Mouse (Mus musculus) spleen, adult 18-20 months (tissue): ENCODE measurements around the gene Tle2.

Experiments
- DNase-seq, 2 experiments: peaks; one replicate each; pipeline ENCODE4 v3.0.0; 2022; ENCODE audit warnings: mixed read lengths in 2 of 2

Tle2 gene

DNA sequence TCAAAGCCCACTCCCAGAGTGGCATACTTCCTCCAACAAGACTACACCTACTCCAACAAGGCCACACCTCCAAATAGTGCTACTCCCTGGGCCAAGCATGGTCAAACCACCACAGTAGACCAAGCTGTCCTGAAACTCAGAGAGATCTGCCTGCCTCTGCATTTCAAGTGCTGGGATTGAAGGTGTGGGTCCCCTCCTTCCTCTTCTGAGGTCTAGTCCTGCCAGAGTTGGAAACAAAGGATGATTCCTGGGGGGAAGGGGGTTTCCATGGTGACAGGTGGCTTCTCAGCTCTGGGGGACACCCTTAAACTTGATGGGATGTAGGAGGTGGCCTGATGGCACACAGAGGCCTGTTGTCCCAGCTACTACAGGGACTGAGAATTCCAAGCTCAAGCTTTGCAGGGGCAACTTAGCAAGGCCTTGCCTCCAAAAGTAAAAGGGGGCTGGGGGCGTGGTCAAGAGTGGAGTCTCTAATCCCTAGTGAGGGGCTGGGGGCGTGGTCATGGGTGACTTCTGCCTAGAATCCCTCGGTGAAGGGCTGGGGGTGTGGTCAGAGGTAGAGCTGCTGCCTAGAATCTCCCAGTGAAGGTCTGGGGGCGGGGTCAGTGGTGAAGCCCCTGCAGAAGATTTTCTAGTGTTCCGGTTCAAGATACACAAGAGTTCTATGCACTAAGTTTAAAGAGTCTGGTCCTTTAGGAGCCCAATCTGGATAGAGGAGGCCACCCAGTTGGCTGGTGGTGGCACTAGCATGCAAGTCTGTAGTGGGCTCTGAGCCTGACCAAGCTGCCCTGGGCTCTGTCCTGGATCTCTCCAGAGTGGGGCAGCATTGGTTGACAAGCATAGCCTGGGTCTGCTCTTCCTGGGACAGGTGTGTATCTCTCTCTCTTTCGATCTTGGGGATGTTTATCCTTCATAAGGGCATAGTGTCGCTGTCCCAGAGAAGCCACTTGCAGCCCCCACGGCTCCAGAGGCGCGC is at the start of gene Tle2:
TSS of gene Tle2 (plus strand) at position 481 of the 976 bp plus-strand sequence.
- no peak for DNase-seq

DNA sequence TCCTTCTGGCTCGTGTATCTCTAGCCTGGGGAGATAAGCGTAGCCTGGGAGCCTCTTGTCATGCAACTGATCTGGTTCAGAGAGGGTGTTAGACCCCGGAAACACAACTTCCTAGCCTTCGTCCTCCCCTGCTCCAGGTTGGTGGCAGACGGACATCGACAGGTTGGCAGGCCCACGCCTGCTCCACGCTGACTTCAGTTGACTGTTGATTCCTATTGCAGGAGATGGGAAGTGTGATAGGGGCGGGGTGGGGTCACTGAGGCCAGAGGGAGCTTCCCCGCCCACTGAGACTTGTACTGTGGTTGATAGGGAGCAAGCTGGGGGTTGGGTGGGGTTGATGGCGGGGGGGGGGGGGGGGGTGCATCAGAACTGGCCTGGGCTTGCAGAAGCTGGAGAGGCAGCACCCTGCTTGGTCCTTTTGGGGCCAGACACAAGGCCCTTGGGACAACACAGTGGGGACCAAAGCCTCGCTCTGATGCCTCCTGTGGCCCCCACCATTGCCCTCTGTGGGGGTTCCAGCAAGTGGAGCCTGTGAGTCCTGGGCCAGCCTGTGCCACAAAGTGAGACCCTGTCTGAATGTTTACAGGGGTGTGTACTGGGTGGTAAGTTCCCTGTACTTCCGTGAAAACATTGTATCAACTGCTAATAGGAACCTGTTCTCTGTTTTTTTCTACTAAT is 49.2 kb upstream of the Tle2 start:
- no peak for DNase-seq

DNA sequence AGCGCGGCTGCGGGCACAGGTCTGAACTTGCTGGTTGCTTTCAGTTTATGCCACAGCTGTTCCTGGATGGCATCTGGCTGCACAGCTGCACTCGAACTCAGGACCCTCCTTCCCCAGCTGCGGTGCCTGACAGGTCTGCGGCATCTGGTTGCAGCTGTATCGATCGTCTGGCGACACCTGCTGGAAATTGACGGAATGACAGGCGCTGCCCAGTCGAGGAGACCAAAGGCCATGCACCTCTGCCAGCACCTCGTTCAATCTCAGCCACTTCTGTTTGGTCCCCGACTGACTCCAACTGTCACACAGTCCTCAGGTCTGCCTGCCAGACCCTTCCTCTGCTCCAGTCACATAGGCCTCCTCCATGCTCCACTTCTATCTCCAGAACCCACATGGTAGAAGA is 47.6 kb upstream of the Tle2 start:
- DNase-seq = peak; percentile 78 to 92

DNA sequence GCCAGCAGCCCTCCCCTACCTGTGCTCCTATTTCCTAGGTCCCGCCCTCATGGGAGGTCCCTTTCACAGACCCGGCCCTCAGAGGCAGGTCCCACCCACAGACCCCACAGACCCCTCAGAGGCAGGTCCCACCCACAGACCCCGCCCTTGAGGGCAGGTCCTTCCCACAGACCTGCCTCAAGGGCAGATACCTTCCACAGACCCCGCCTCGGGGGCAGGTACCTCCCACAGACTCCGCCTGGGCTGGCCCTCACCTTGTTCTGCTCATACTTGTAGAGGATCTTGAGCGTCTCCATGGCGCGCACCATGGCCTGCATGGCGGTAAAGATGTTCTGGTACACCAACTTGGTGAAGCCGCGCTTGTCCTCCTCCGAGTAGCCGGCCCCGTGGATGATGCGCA is 39.5 kb upstream of the Tle2 start:
- no peak for DNase-seq

DNA sequence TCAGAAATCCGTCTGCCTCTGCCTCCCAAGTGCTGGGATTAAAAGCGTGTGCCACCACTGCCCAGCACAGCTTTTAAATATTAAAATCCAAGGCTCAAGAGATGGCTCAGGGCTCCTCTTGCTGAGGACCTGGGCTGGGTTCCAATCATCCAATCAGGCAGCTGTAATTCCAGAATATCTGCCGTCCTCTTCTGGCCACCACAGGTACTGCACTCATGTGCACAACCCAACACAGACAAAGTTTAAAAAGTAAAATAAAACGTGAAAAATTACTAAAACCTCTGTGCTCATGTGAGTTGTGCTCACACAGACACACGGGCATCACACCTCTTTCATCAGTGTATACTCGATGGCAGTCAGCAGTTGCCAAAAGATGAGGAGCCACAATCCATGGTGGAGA is 37.6 kb upstream of the Tle2 start:
- DNase-seq = no peak

DNA sequence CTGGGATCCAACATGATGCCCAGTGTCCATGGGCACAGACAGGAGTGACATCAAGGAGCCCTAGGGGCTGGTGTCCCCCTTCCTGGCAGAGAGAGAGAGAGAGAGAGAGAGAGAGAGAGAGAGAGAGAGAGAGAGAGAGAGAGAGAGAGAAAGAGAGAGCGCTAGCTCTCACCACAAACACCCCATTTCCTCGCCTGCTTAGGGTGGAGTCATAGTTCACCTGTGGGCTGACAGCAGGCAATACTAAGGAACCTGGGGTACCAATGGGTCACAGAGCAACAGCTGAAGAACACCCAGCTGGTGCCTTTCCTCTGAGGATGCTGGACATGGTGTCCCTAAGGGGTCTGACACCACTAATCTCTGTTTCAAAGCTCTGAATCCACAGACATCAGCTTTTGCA is 36.9 kb upstream of the Tle2 start:
- DNase-seq = no peak

DNA sequence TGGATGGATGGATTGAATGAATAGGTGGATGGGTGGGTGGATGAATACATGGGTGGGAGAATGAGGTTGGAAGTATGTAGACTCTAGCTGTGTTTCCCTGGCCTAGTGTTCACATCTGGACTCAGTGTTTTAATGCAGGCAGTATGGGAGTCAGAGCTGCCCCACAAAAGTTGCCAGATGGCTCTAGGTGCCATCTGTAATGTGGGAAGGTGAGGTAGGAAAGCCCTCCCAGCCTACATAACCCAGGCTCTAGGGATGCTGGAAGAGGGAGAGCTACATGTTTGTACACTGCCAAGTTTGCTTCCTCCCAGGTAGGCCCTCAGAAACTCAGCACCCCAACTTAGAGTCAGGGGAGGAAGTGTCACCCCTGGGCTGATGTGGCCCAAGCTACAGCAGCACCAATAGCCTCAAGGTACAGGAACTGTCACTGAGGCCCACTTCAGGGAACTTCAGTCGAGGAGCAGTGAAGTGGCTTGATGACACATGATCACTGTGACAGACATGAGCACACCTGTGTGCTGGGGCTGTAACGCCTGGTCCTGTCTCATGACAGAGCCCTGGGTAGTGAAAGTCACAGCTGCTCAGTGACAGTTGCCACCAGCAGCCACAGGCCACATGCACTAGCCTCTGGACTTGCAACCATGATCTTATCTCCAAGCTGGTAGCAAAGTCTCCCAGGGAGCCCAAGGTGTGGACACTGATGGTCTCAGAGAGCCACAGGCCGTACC is 35.9 kb upstream of the Tle2 start:
- no peak for DNase-seq

DNA sequence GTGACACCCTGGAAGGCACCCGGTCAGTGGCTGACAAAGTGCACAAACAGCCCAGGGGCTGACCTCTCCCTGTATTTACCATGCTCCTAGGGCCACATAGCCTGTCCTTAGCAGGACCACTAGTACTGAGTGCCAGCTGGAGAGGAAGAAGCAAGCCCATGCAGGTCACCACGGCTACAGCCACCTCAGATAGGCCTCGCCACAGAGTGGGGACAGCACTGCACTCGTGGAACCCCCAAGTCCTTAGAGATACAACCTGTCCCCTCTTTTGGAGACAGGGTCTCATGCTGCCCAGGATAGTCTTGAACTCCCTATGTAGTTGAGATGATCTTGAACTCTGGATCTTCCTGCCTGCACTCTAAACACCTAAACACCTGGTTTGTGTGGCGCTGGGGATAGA is 33.0 kb upstream of the Tle2 start:
- no peak for DNase-seq

DNA sequence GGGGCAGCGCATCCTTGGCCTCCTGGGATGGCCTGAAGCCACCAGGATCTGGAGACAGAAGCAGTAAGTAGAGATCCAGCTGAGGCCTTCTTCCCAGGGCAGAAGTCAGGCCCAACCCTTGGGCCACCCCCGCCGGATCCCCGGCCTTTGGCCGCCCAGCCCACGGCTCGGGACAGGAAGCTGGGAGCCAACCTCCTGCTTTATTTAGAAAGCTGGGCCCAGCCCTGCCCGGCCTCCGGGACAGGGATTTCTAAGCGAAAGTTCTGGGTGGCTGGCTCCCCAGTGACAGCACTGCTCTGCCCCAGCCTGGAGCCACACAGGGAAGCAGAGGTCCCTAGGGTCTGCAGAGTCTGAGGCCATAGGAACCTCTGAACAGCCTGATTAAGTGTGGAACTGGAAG is 32.6 kb upstream of the Tle2 start:
- DNase-seq = no peak

DNA sequence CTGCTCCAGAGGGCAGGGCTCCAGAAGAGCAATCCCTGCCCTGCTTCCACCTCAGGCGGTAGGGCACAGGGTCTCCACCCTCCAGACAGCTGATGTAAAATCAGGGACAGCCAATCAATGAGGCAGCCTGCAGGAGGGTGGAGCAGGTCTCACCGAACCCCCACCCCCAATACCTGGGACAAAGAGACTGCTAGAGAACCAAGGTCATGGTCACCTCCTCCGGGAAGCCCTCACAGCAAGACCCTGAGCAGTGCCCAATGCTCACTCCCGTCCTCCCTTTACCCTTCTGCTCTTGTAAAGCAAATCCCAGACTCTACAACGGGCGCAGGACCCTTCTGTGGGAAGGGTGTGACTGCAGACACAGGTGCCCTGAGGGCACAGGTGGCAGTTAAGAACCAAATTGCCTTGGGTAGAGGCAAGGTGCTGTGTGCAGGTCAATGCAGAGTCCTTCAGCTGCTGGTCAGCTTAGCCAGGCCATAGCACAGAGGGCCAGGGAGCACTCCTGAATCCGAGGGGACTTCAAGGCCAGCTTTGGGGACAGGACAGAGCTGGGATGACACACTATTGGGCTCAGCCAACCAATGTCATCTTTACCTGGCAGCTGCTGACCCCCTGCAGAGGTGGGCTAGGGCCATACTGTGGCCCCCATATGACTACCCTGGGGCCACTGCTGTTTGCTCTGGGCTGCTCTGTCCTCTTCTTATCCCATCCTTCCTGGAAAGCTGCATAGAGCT is 31.5 kb upstream of the Tle2 start:
- no peak for DNase-seq

DNA sequence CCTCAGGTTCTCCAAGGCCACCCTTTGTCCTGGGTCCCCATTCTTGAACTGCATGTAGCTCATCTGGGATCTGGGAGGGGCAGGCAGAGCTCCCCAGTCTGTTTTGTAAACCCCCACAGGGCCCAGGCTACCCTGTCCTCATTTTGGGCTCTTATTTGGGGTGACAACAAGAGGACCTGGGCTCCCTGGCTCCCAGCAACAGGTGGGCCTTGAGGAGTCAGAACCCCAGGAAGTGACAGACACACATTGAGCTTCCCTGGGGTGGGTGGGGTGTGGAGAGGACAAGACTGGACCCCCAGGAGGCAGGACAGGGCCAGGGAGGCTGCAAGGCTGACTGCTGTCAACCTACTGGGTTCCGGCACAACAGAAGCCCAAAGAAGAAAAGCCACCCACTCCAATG is 30.7 kb upstream of the Tle2 start:
- DNase-seq = no peak

DNA sequence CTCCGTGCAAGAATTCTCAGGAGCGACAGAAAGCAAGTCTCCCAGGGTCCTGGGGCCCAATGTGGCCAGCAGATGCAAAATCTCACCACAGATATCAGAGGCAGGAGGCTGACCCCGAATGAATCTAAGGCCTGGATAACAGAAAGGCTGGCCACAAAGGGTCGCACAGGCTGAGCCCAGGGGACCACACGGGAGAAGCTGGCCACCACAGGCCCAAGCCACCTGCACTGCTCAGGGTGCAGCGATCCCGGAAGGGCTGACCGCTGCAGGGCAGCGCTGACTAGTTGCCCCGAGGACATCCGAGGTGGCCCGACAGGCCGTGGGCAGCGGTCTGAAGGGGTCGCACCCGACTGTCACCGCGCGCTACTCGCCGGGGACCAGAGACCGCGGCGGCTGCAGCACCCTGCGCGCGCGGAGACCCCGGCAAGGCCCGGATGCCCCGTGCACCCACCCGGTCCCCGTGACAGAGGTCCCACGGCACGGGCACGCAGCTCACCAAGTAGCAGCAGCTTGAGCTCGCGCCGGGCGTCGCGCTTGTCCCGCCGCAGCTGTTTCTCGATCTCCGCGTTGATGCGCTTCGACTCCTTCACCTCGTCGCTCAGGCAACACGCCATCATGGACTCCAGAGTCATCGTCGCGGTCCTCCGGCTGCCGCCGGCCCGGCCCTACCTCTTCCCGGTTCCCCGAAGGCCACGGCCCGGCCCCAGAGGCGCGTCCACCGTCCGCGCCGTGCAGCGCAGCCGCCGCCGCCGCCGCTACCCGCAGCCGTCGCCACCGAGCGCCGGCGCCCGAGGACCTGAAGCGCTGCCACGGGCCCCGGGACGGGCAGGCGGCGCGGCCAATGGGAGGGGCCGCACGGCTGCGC is 29.8 kb upstream of the Tle2 start:
- no peak for DNase-seq

DNA sequence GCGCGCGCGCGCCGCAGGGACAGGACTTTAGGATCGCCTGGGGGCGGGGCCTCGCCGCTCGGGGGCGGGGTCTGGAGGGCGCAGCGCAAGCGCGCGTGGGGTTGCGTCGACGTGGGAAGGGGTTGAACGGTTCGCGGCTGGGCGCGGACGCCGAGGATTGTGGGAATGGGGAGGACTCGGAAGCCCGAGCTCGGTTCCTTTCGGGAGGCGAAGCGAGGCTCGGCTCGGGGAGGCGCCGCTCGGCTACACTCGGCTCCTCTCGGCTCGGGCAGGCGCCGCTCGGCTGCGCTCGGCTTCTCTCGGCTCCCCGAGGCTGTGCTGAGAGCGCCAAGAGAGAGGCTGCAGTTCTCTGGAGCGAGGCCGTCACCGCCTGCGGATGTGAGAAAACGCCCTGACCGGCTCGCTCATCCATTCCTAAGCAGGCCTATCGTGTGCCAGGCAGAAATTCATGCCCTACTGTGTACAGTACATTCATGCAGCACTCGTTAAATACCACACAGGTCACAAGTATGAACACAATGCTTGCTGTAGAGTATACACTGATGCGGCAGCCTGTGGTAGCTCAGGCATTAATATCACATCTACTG is 29.1 kb upstream of the Tle2 start, which contains the start of gene Gna11:
TSS of gene Gna11 (minus strand) at position 30 of the 587 bp plus-strand sequence.
- DNase-seq = peak; percentile 100

DNA sequence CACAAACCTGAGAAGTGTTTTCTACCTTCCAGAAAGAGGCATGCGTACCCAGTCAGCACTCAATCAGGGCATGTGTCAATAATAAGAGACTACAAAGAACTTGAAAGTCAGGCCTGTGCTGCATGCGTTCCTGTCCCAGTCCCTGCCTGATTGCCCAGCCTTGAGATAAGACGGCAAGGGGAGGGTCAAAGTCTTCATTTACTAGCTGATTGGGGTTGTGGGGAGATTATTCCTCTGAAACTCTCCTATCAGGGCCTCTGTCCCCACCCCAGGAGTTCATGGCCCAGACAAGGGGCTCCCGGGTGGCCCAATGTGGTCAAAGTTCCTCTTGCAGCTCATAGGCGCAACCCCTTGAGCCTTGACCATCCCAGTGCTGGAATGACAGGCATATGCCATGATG is 28.0 kb upstream of the Tle2 start:
- DNase-seq = no peak

DNA sequence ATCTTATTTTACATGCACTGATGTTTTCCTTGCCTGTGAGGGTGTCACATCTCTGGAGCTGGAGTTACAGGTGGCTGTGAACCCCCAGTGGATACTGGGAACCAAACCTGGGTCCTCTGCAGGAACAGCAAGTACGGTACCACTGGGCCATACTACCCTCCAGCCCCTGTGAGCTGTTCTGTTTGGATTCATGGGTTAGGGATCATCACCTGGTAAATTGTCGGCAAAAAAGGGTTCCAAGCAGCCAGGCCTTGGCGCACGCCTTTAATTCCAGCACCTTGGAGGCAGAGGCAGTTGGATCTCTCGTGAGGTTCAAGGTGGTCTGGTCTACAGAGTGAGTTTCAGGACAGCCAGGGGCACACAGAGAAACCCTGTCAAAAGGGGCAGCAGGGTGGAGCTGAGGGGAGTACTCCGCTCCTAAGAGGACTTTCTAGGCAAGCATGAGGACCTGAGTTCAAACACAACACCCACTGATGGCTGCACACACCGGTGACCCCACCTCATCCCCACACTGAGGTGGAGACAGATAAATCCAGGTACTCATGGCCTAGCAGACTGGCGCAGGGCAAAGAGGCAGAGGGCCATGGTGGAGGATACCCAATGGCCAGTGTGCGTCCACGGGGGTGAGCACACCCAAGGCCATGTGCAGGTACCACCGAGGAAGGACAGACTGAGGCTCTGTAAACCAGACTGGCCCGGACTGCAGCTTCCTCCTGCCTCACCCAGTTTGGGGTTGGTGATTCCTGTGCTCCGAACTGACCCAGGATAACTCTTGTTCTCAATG is 27.4 kb upstream of the Tle2 start:
- DNase-seq = no peak

DNA sequence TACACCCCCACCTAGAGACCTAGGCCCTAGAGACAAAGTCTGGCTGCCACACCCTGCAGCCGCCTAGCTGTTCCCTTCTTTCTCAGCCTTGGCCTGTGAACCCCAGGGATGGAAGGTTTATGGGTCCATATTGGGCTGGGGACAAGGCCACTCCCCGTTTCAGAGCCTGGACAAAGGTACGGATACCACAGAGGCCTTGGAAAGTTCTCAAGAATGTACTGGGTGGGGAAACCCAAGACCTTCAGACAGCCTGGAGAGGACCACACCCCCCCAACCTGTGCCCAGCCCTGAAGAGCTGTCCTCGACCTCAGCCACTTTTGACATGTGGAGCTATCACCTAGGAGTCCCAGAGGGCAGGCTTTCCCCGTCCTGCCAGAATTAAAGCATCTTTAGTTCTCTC is 25.4 kb upstream of the Tle2 start:
- no peak for DNase-seq

DNA sequence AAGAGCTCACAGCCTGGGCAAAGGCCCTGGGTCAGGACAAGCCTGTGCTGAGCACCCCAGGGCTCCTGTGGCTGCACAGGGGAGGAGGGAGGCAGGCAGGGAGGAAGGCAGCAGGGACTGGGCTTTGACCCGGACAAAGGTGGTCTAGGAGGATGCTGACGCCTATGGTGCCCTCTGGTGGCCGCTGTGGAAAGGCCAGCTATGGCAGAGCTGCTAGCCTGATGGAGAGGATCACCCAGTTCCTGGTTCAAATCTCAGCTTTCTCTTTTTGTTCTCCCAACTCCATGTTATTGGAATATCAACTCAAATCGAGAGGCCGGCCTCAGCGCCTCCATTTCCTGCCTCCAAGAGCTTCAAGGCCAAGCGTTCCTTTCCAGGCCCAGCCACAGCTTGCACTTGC is 24.1 kb upstream of the Tle2 start:
- peak; percentile 64 to 80 for DNase-seq

DNA sequence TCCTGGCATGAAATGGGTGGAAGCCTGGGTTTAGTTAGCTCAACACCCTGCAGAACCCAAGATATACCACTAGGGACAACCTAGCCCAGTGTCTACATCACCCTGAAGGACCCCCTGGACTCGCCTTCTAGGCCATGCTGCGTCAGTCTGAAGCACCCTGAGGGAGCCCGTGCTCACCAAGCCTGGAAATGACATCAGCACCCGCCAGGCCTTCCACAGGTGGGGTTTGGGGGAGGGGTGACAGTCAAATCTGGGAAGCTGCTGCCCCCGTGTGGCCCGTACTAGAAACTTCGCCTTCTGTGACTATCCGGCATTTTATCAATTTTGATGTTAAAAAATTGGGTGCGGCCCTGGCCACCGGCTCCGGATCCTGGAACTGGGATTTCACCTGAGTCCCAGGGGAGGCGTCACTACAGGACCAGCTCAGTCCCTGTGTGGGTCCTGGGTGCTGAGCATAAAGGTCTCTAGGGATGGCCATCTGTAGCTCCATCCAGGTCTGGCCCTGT is 22.7 kb upstream of the Tle2 start:
- DNase-seq = peak; percentile 68 to 79

DNA sequence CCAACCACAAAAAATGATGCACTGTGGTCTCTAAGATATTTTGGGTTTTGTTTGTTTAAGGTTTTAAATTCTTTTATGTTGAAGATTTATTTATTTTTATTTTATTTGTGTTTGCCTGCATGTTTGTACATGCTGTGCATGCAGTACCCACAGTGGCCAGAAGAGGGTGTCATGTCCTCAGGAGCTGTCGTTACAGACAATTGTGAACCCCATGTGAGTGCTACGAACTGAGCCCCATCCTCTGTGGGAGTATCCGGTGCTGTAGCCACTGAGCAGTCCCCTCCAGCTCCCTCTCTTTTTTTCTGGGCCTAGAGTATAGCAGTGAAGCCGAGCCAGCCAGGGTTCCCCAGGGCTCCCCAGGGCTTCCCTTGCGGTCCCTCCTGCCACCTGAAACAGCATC is 21.1 kb upstream of the Tle2 start:
- no peak for DNase-seq
